Mouse (Mus musculus) limb, embryonic 13.5 days (tissue): ENCODE measurements at regions not wholly inside any gene's neighbourhood (a gene's known extent, or its start where the extent isn't known, plus 50 kb on each side); places are given as distances from the start of the nearest gene placed in this dataset.

Experiments used
- ATAC-seq: fragments of 200-750 bp; cut with Nextera tagmentation; 2 replicates; pipeline ENCODE4 v1.8.0; 2017; ENCODE audit warnings: low read depth, moderate number of reproducible peaks, moderate TSS enrichment; ENCODE audit not compliant: low FRiP score
- H3K27ac ChIP-seq: fragments of 300-500 bp; sonication (generic); 2 replicates; pipeline ENCODE4 v1.5.1; 2015; ENCODE audit warnings: inconsistent platforms, mild to moderate bottlenecking, moderate library complexity
- H3K27me3 ChIP-seq: fragments of 300-500 bp; sonication (generic); 2 replicates; pipeline ENCODE4 v1.6.1; 2015; ENCODE audit warnings: mild to moderate bottlenecking, inconsistent platforms
- H3K36me3 ChIP-seq: fragments of 300-500 bp; sonication (generic); 2 replicates; pipeline ENCODE4 v1.6.1; 2015; ENCODE audit warnings: inconsistent platforms, mild to moderate bottlenecking, moderate library complexity
- H3K4me1 ChIP-seq: fragments of 300-500 bp; sonication (generic); 2 replicates; pipeline ENCODE4 v1.6.1; 2015; ENCODE audit warnings: inconsistent platforms
- H3K4me2 ChIP-seq: fragments of 300-500 bp; sonication (generic); replicated peaks from 2 replicates; pipeline ENCODE4 v1.6.1; 2015; ENCODE audit warnings: inconsistent platforms, mild to moderate bottlenecking, moderate library complexity
- H3K4me3 ChIP-seq: fragments of 300-500 bp; sonication (generic); 2 replicates; pipeline ENCODE4 v1.5.1; 2015; ENCODE audit warnings: moderate library complexity, mild to moderate bottlenecking, inconsistent platforms
- H3K9ac ChIP-seq: fragments of 300-500 bp; sonication (generic); 2 replicates; pipeline ENCODE4 v1.6.1; 2015; ENCODE audit warnings: mild to moderate bottlenecking, inconsistent platforms
- H3K9me3 ChIP-seq: fragments of 300-500 bp; sonication (generic); 2 replicates; pipeline ENCODE4 v1.6.1; 2016; ENCODE audit warnings: inconsistent platforms
- WGBS: fragments of 180-500 bp; shearing (Covaris S2); methylation state at CpG from one replicate; pipeline ENCODE4 v1.1.7; 2015; 5-methylcytosine and 5-hydroxymethylcytosine counted together

GRCm38 (mm10) chr14:123219590-123219989 lies 235.8 kb upstream of the Tmtc4 start:
- H3K9me3 ChIP-seq, result no peaks in the 10 kb centered on the region
- H3K4me2 ChIP-seq, result no peak overlapping the region
- ATAC-seq, result no peak
- H3K36me3 ChIP-seq, result no peaks in the 10 kb centered on the region
- 67% methylated on average over 1 of the region's 1 CpGs for WGBS
- no peaks in the 10 kb centered on the region for H3K27me3 ChIP-seq
- H3K9ac ChIP-seq, result no peak overlapping the region
- H3K27ac ChIP-seq, result no peak overlapping the region
- H3K4me1 ChIP-seq, result no peaks in the 10 kb centered on the region
- H3K4me3 ChIP-seq, result no peak overlapping the region

GRCm38 (mm10) chr14:123210241-123210640 lies 226.4 kb upstream of the Tmtc4 start:
- Histone ChIP-seq H3K9ac (no peak overlapping the region), H3K4me3 (no peak overlapping the region), H3K27me3 (no peaks in the 10 kb centered on the region), H3K9me3 (no peaks in the 10 kb centered on the region), H3K27ac (no peak overlapping the region), H3K4me1 (no peaks in the 10 kb centered on the region), H3K4me2 (no peak overlapping the region), H3K36me3 (no peaks in the 10 kb centered on the region)
- ATAC-seq, result no peak
- WGBS, result 67% methylated on average over 3 of the region's 3 CpGs

GRCm38 (mm10) chr14:123202848-123203247 lies 219.0 kb upstream of the Tmtc4 start:
- Histone ChIP-seq H3K9ac (no peak overlapping the region), H3K27me3 (no peaks in the 10 kb centered on the region), H3K4me2 (no peak overlapping the region), H3K4me3 (no peak overlapping the region), H3K36me3 (no peaks in the 10 kb centered on the region), H3K4me1 (peaks cover 10% of the 10 kb centered on the region; the same call in 1 of the 2 replicates), H3K9me3 (no peaks in the 10 kb centered on the region), H3K27ac (no peak overlapping the region)
- no peak for ATAC-seq
- WGBS, result 68% methylated on average over 2 of the region's 2 CpGs

- Histone ChIP-seq H3K9me3 (no peaks in the 10 kb centered on the region), H3K27me3 (no peaks in the 10 kb centered on the region), H3K27ac (no peak overlapping the region), H3K4me1 (peaks cover 10% of the 10 kb centered on the region; the same call in 1 of the 2 replicates), H3K4me3 (no peak overlapping the region), H3K9ac (no peak overlapping the region), H3K36me3 (no peaks in the 10 kb centered on the region), H3K4me2 (no peak overlapping the region)
- ATAC-seq, result no peak
- 69% methylated on average over 4 of the region's 4 CpGs for WGBS
These were observed 218.5 kb upstream of the Tmtc4 start for GRCm38 (mm10) chr14:123202313-123202712.

GRCm38 (mm10) chr14:123201426-123202274 lies 217.8 kb upstream of the Tmtc4 start:
- 55% methylated on average over 14 of the region's 14 CpGs for WGBS
- 0 out of 2 replicates have a peak overlapping the region, but pooled peaks have one; percentile 11 for H3K4me2 ChIP-seq
- H3K9ac ChIP-seq, result no peak overlapping the region
- H3K4me3 ChIP-seq, result no peak overlapping the region
- no peaks in the 10 kb centered on the region for H3K9me3 ChIP-seq
- no peaks in the 10 kb centered on the region for H3K36me3 ChIP-seq
- no peaks in the 10 kb centered on the region for H3K27me3 ChIP-seq
- peak; percentile 80; the same call in 1 of the 2 replicates for ATAC-seq
- peaks cover 10% of the 10 kb centered on the region; the same call in 1 of the 2 replicates for H3K4me1 ChIP-seq
- no peak overlapping the region for H3K27ac ChIP-seq

- ATAC-seq, result no peak
- no peaks in the 10 kb centered on the region for H3K36me3 ChIP-seq
- no peaks in the 10 kb centered on the region for H3K27me3 ChIP-seq
- no peaks in the 10 kb centered on the region for H3K9me3 ChIP-seq
- H3K4me3 ChIP-seq, result no peak overlapping the region
- WGBS, result 71% methylated on average over 3 of the region's 3 CpGs
- H3K4me1 ChIP-seq, result peaks cover 10% of the 10 kb centered on the region; the same call in 1 of the 2 replicates
- no peak overlapping the region for H3K4me2 ChIP-seq
- no peak overlapping the region for H3K9ac ChIP-seq
- H3K27ac ChIP-seq, result no peak overlapping the region
These were observed 215.3 kb upstream of the Tmtc4 start for GRCm38 (mm10) chr14:123199111-123199510.

GRCm38 (mm10) chr14:123192574-123192973 lies 208.7 kb upstream of the Tmtc4 start:
- no peak overlapping the region for H3K4me3 ChIP-seq
- H3K4me2 ChIP-seq, result no peak overlapping the region
- no peak overlapping the region for H3K9ac ChIP-seq
- H3K27me3 ChIP-seq, result no peaks in the 10 kb centered on the region
- H3K36me3 ChIP-seq, result no peaks in the 10 kb centered on the region
- H3K9me3 ChIP-seq, result no peaks in the 10 kb centered on the region
- no peak for ATAC-seq
- 71% methylated on average over 2 of the region's 2 CpGs for WGBS
- no peaks in the 10 kb centered on the region for H3K4me1 ChIP-seq
- H3K27ac ChIP-seq, result no peak overlapping the region

- no peak for ATAC-seq
- Histone ChIP-seq H3K4me3 (no peak overlapping the region), H3K27me3 (no peaks in the 10 kb centered on the region), H3K4me1 (no peaks in the 10 kb centered on the region), H3K27ac (no peak overlapping the region), H3K4me2 (no peak overlapping the region), H3K36me3 (no peaks in the 10 kb centered on the region), H3K9ac (no peak overlapping the region), H3K9me3 (no peaks in the 10 kb centered on the region)
These were observed 206.9 kb upstream of the Tmtc4 start for GRCm38 (mm10) chr14:123190729-123191128.

- H3K4me1 ChIP-seq, result no peaks in the 10 kb centered on the region
- no peak overlapping the region for H3K4me3 ChIP-seq
- no peaks in the 10 kb centered on the region for H3K27me3 ChIP-seq
- no peak for ATAC-seq
- H3K9ac ChIP-seq, result no peak overlapping the region
- no peaks in the 10 kb centered on the region for H3K36me3 ChIP-seq
- WGBS, result 59% methylated on average over 11 of the region's 11 CpGs
- H3K9me3 ChIP-seq, result no peaks in the 10 kb centered on the region
- no peak overlapping the region for H3K27ac ChIP-seq
- no peak overlapping the region for H3K4me2 ChIP-seq
These were observed 203.6 kb upstream of the Tmtc4 start for GRCm38 (mm10) chr14:123187270-123188058.

- Histone ChIP-seq H3K4me3 (no peak overlapping the region), H3K9ac (no peak overlapping the region), H3K36me3 (no peaks in the 10 kb centered on the region), H3K27me3 (no peaks in the 10 kb centered on the region), H3K4me2 (no peak overlapping the region), H3K9me3 (no peaks in the 10 kb centered on the region), H3K27ac (no peak overlapping the region), H3K4me1 (no peaks in the 10 kb centered on the region)
- WGBS, result 42% methylated on average over 2 of the region's 2 CpGs
- ATAC-seq, result peak; percentile 36; the same call in 1 of the 2 replicates
These were observed 189.3 kb upstream of the Tmtc4 start for GRCm38 (mm10) chr14:123173183-123173582.

GRCm38 (mm10) chr14:123171865-123172264 lies 188.0 kb upstream of the Tmtc4 start:
- Histone ChIP-seq H3K4me3 (no peak overlapping the region), H3K4me2 (no peak overlapping the region), H3K9ac (no peak overlapping the region), H3K27me3 (no peaks in the 10 kb centered on the region), H3K4me1 (no peaks in the 10 kb centered on the region), H3K36me3 (no peaks in the 10 kb centered on the region), H3K9me3 (no peaks in the 10 kb centered on the region), H3K27ac (no peak overlapping the region)
- whole genome bisulfite sequencing, result 53% methylated on average over 1 of the region's 1 CpGs
- ATAC-seq, result no peak

- Histone ChIP-seq H3K4me1 (no peaks in the 10 kb centered on the region), H3K4me2 (no peak overlapping the region), H3K9me3 (no peaks in the 10 kb centered on the region), H3K36me3 (no peaks in the 10 kb centered on the region), H3K27me3 (no peaks in the 10 kb centered on the region; the same call in 1 of the 2 replicates), H3K27ac (no peak overlapping the region), H3K9ac (no peak overlapping the region), H3K4me3 (no peak overlapping the region)
- WGBS, result 70% methylated on average over 4 of the region's 4 CpGs
- no peak for ATAC-seq
These were observed 180.0 kb upstream of the Tmtc4 start for GRCm38 (mm10) chr14:123163842-123164241.
